Mouse (Mus musculus) liver, adult 2 months (tissue): Measurements from ENCODE around the gene Depdc5.

Source experiments
- CTCF ChIP-seq: fragments of 200-500 bp; IDR thresholded peaks from 2 replicates; pipeline ENCODE4 v1.5.1; 2011; ENCODE audit warnings: low read depth, low read length, control low read depth
- POLR2A ChIP-seq: fragments of 200-500 bp; IDR thresholded peaks from 2 replicates; pipeline ENCODE4 v1.6.1; 2011; ENCODE audit warnings: low read length, control low read depth; ENCODE audit not compliant: insufficient read depth; ENCODE audit errors: extremely low read depth

- TF ChIP-seq CTCF, result no peak
- no peak for TF ChIP-seq POLR2A
Observed at GRCm38 (mm10) chr5:33005442-33006145, 142.1 kb downstream of the Depdc5 start.
